Mouse (Mus musculus) ES-E14 (cell line): ENCODE results near the gene Vps13d. TPM values are rescaled to one million over a fixed set of nuclear protein-coding genes. Genes with fewer than 3 reads are reported as not detected.

Source experiments
- DNase-seq: peaks from one replicate; pipeline ENCODE4 v3.0.0-alpha.2; 2013; ENCODE audit warnings: low read depth, low spot score
- H3K27ac ChIP-seq: 2 replicates; pipeline ENCODE4 v1.5.1; 2012; ENCODE audit warnings: low read depth, mild to moderate bottlenecking, low read length, moderate library complexity, mixed read lengths; ENCODE audit not compliant: poor library complexity, insufficient read depth, severe bottlenecking
- H3K36me3 ChIP-seq: 2 replicates; pipeline ENCODE4 v1.6.1; 2012; ENCODE audit warnings: mild to moderate bottlenecking, low read length, moderate library complexity, mixed read lengths; ENCODE audit not compliant: control insufficient read depth, poor library complexity, insufficient read depth, severe bottlenecking
- H3K4me1 ChIP-seq, 2 experiments: fragments of 150-350 bp in 1 of 2; sonication (generic) in 1 of 2; 2 replicates each; pipeline ENCODE4 v1.6.1; 2012; ENCODE audit warnings: low read length in 2 of 2, mild to moderate bottlenecking in 1 of 2, mixed read lengths in 1 of 2; ENCODE audit not compliant: control insufficient read depth in 2 of 2, insufficient read depth in 2 of 2, poor library complexity in 1 of 2
- H3K4me3 ChIP-seq, 2 experiments: fragments of 150-350 bp in 1 of 2; sonication (generic) in 1 of 2; 2 replicates each; pipeline ENCODE4 v1.5.1; 2012; ENCODE audit warnings: low read length in 2 of 2, low read depth in 1 of 2, mild to moderate bottlenecking in 1 of 2, mixed read lengths in 1 of 2; ENCODE audit not compliant: insufficient read depth in 1 of 2, poor library complexity in 1 of 2, severe bottlenecking in 1 of 2
- H3K9ac ChIP-seq: 2 replicates; pipeline ENCODE4 v1.6.1; 2012; ENCODE audit warnings: low read depth, mild to moderate bottlenecking, low read length, mixed read lengths; ENCODE audit not compliant: poor library complexity, insufficient read depth, severe bottlenecking
- H3K9me3 ChIP-seq: fragments of 150-350 bp; sonication (generic); 2 replicates; pipeline ENCODE4 v1.6.1; 2012; ENCODE audit warnings: low read depth, mild to moderate bottlenecking, low read length; ENCODE audit not compliant: control insufficient read depth, insufficient read depth
- CHD2 ChIP-seq: IDR thresholded peaks from 2 replicates; pipeline ENCODE4 v1.6.1; 2014; ENCODE audit warnings: mild to moderate bottlenecking, low read depth, low read length, inconsistent platforms
- HCFC1 ChIP-seq: IDR thresholded peaks from 2 replicates; pipeline ENCODE4 v1.6.1; 2012; ENCODE audit warnings: low read length, inconsistent platforms, borderline replicate concordance; ENCODE audit not compliant: insufficient read depth
- MAFK ChIP-seq: IDR thresholded peaks from 2 replicates; pipeline ENCODE4 v1.6.1; 2014; ENCODE audit warnings: mild to moderate bottlenecking, low read depth, low read length, inconsistent platforms; ENCODE audit not compliant: insufficient read depth
- ZC3H11A ChIP-seq: IDR thresholded peaks from 2 replicates; pipeline ENCODE4 v1.6.1; 2012; ENCODE audit warnings: low read depth, mild to moderate bottlenecking, inconsistent platforms, low read length, borderline replicate concordance
- ZNF384 ChIP-seq: IDR thresholded peaks from 2 replicates; pipeline ENCODE4 v1.6.1; 2012; ENCODE audit warnings: low read depth, low read length, inconsistent platforms
- in situ Hi-C, 2 experiments: fragments of 600-800 bp; cut with MboI; formaldehyde crosslinking; loops; one replicate each; pipeline ENCODE4 v1.15.1; 2025; ENCODE audit warnings: low sequenced_read_pairs in 2 of 2, inconsistent platforms in 1 of 2; ENCODE audit not compliant: unreplicated experiment in 2 of 2
- total RNA-seq: library from RNA; depleted of rRNA; stranded (reverse); fragments of 300-350 nt; gene quantifications from 2 replicates; pipeline ENCODE4 v1.2.3, GENCODE M21; 2012

Gene Vps13d
- total RNA-seq, 1 experiment = 15.3 TPM

DNA sequence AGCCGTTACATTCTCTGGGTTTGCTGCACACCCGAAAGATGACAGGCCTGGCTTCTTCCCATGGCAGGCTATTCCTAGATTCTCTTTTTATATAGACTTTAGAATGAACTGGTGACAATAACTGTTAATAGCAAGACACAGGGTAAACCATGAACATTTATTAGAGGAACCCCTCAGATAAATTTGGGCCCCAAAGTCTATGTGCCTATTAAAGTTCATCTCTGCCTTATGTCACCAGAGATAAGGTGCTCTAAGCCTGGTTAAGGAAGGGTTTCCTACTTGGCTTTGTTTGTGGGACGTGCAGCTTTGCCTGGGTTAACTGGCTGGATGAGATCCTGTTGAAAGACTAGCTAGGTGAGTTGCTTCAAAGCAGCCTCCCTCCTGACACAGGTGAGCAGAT is 159.4 kb downstream of the Vps13d start:
- Histone ChIP-seq H3K4me1 (peaks cover 2 to 4% of the 10 kb centered on the region in 2 experiments; a peak in 2 of 4 replicates), H3K4me3 (no peak overlapping the region), H3K9ac (no peak overlapping the region), H3K36me3 (no peaks in the 10 kb centered on the region; the same call in 1 of the 2 replicates), H3K9me3 (no peaks in the 10 kb centered on the region), H3K27ac (no peak overlapping the region)
- no peak for TF ChIP-seq MAFK
- no peak for TF ChIP-seq HCFC1
- TF ChIP-seq ZNF384 = no peak
- no peak for TF ChIP-seq ZC3H11A
- TF ChIP-seq CHD2 = no peak
- DNase-seq = no peak
- in situ Hi-C loops = no loop called here

DNA sequence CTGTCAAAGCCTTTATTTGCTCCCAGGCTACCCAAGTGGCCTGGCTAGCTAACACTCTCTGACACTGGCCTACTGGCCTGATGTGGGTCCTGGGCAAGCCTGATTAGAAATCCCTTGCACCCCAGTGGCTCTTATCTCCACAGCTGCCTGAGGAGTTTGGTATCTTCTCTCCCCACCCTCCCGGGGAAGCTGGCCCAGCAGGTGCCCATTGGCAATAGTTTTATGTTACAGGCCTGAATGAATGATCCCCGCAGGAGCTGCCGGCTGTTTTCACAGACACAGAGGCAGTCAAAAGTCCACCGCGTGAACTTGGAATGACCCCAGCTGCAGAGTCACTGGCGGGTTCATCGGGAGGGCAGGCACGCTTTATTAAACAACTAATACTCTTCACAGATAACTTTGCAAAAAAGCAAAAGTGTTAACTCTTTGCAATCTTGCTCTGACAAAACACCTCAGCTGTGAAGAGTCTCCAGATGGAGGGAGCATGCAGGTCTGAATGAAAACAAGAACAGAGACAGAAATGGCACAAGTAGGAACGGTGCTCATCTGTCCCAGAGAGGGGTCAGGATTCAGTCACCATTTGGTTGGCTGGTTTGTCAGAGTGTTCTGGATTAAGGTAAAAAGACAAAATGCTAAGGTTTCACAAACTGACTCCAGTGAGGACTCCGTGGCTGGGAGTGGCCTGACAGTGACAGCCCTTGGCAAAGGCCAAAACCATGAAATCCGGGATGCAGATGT is 160.1 kb downstream of the Vps13d start:
- Histone ChIP-seq H3K9ac (no peak overlapping the region; the same call in 1 of the 2 replicates), H3K36me3 (no peaks in the 10 kb centered on the region; the same call in 1 of the 2 replicates), H3K9me3 (no peaks in the 10 kb centered on the region), H3K4me1 (peaks cover 2 to 4% of the 10 kb centered on the region in 2 experiments; a peak in 2 of 4 replicates), H3K27ac (no peak overlapping the region), H3K4me3 (no peak overlapping the region)
- DNase-seq = peak; percentile 33
- in situ Hi-C loops = no loop called here
- no peak for TF ChIP-seq ZNF384
- TF ChIP-seq CHD2 = no peak
- no peak for TF ChIP-seq HCFC1
- TF ChIP-seq ZC3H11A = no peak
- TF ChIP-seq MAFK = no peak

DNA sequence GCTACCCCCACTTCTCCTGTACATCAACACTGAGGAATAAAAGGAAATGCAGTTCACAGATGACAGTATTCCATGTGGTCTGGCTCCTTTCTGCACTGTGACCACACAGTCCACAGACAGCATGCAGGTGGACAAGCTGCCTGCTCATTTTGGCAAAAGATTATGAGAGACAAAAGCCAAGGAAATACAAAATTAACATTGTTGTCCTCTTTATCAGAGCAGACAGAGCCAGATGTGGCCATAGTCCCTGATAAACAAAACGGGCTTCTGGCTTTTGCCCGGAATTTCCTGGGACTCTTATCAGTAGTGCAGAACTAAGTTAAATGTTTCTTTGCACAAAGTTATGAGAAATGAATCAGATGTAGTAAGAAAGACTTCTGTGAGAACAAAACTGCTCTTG is 161.4 kb downstream of the Vps13d start:
- peaks cover 2 to 4% of the 10 kb centered on the region in 2 experiments; a peak in 2 of 4 replicates for H3K4me1 ChIP-seq
- H3K4me3 ChIP-seq = no peak overlapping the region
- no peak overlapping the region for H3K9ac ChIP-seq
- H3K27ac ChIP-seq = no peak overlapping the region
- H3K9me3 ChIP-seq = no peaks in the 10 kb centered on the region
- TF ChIP-seq ZNF384 = no peak
- TF ChIP-seq MAFK = no peak
- TF ChIP-seq ZC3H11A = no peak
- TF ChIP-seq HCFC1 = no peak
- TF ChIP-seq CHD2 = no peak
- DNase-seq = no peak
- in situ Hi-C loops = no loop called here
- no peaks in the 10 kb centered on the region; the same call in 1 of the 2 replicates for H3K36me3 ChIP-seq

DNA sequence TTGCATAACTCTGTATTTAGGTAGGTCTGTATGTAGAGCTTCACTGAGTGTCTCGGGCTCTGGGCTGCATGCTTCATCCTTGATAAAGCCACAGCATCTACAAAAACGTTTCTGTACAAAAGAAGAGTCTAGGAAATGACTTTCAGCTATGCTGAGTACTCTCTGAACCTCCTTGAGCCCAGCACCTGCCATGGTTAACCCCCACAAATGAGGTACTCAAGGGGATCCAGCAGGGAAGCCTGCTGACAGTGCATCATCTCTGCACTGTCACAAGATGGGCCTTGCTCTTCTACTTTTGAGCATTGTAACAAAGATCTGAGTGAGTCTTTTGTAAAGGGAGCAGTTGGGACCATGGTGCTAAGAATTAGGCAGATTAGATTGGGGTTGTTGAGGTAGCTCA is 162.2 kb downstream of the Vps13d start:
- DNase-seq = no peak
- no peak for TF ChIP-seq MAFK
- no peak for TF ChIP-seq CHD2
- no peak for TF ChIP-seq ZNF384
- no peak for TF ChIP-seq HCFC1
- no peak for TF ChIP-seq ZC3H11A
- Histone ChIP-seq H3K36me3 (no peaks in the 10 kb centered on the region; the same call in 1 of the 2 replicates), H3K9ac (no peak overlapping the region), H3K4me3 (no peak overlapping the region), H3K9me3 (no peaks in the 10 kb centered on the region), H3K27ac (no peak overlapping the region), H3K4me1 (peaks cover 2 to 4% of the 10 kb centered on the region in 2 experiments; a peak in 2 of 4 replicates)
- in situ Hi-C loops = no loop called here

DNA sequence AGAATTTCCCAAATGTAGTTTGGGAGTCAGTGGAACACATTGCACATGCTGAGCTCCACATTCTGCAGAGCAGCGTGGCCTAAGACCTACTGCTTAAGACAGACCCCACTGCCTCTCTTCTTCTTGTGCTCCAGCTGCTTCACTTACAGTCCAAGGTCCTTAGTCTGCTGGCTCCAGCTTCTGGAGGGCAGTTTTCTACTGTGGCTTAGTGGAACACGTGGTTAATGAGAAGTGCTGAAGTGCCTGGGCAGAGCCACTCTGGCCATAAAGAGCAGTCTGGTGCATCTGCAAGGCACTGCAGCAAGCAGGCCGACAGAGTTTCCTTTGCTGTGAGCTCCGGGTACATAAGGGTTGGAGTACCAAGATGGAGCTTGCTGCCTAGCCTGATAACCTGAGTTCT is 163.3 kb downstream of the Vps13d start:
- Histone ChIP-seq H3K27ac (no peak overlapping the region; the same call in 1 of the 2 replicates), H3K36me3 (no peaks in the 10 kb centered on the region), H3K9ac (no peak overlapping the region), H3K4me3 (no peak overlapping the region), H3K9me3 (no peaks in the 10 kb centered on the region), H3K4me1 (peaks cover 2 to 4% of the 10 kb centered on the region in 2 experiments; a peak in 2 of 4 replicates)
- TF ChIP-seq ZC3H11A (no peak), CHD2 (no peak), ZNF384 (no peak), HCFC1 (no peak), MAFK (no peak)
- DNase-seq = no peak
- in situ Hi-C loops = no loop called here
